Mouse (Mus musculus): Measurements from ENCODE around the gene Ror1.

Gene Ror1

GRCm38 (mm10) chr4:100311775-100312537 is 216.4 kb downstream of the Ror1 start:
- no peak for DNase-seq (ENCODE audit: low read depth, low spot score)

GRCm38 (mm10) chr4:100315066-100315465 is 219.5 kb downstream of the Ror1 start:
- no peak for DNase-seq (ENCODE audit: low read depth, low spot score)

- DNase-seq (ENCODE audit: low read depth, low spot score): peak; percentile 66
Measured at GRCm38 (mm10) chr4:100321758-100322157, 226.2 kb downstream of the Ror1 start.

GRCm38 (mm10) chr4:100324719-100325515 is 229.3 kb downstream of the Ror1 start:
- peak; percentile 25 for DNase-seq (ENCODE audit: low read depth, low spot score)

GRCm38 (mm10) chr4:100328361-100328970 is 232.9 kb downstream of the Ror1 start:
- no peak for DNase-seq (ENCODE audit: low read depth, low spot score)

DNA sequence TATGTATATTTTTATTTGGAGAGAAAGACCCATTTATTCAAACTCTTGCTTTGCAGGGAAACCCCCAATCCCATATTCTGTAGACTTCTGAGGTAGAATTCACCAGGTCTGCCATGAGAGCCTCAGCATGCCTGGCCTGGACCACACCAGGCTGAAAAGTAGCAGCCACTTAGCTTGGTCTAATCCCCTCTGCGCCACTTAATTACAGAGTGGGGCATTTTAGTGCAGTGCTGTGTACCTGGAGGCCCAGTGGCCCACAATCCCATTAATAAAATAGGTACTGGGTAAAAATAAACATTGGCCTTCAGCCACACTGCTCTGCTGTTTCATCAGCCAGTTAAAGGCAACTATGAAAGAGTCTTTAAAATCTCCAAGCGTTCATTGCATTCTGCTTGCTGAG is 239.6 kb downstream of the Ror1 start:
- no peak for DNase-seq (ENCODE audit: low read depth, low spot score)

DNA sequence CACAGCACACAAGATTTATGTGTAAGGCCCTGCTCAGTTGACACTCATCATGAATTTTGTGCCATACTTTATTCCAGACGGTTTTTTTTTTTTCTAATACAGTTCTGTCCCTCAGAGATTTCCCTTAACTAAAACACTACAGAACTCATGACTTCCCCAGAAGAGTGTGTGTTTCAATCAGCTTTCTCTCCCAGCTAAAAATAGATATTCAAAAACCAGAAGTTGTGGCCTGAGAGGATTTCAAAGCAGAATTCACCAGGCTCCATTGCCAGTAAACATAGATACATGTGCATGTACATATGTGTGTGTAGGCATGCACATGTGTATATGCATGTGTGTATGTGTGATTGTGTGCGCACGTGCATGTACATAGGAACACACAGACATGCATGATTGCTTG is 252.2 kb downstream of the Ror1 start:
- DNase-seq (ENCODE audit: low read depth, low spot score): no peak

GRCm38 (mm10) chr4:100350106-100350795 is 254.7 kb downstream of the Ror1 start:
- no peak for DNase-seq (ENCODE audit: low read depth, low spot score)

GRCm38 (mm10) chr4:100351797-100352290 is 256.3 kb downstream of the Ror1 start:
- no peak for DNase-seq (ENCODE audit: low read depth, low spot score)

GRCm38 (mm10) chr4:100355566-100355965 is 260.0 kb downstream of the Ror1 start:
- peak; percentile 37 for DNase-seq (ENCODE audit: low read depth, low spot score)

GRCm38 (mm10) chr4:100357881-100358589 is 262.4 kb downstream of the Ror1 start:
- DNase-seq (ENCODE audit: low read depth, low spot score): no peak

DNA sequence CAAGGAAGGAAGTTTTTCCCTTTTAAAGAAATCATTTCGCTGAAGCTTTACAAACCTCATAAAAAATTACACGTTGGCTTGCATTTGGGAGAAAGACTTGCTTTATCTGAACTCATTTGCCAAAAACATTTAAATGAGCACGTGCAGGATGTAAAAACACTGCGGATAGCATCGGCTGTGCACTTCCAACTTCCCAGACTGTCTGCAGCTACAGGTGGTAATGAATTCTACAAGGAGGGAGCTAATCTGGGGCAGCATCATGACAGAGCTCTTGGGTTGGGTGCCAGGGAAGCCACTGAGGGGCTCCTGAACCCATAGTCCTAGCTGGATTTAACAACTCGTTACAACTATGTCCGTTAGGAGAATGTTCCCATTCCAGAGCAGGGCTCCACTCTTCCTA is 268.1 kb downstream of the Ror1 start:
- no peak for DNase-seq (ENCODE audit: low read depth, low spot score)

DNA sequence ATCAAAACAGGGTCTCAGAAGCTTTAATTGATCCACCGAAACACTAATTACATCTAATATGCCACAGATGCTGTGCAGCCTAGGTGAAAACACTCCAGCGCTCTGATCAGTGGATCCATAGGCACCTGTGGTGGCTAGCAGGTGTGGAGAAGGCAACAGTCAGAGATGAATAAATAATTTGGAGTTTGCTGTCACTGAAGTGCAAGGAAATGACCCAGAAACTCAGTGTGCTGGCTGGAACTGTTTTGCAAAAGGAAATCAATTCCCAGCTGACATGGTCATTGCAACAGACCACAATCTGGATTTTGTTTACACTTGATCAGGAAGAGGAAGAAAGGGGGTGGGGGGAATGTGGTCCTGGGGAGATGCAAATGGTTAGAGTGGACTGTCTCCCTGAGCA is 273.1 kb downstream of the Ror1 start:
- DNase-seq (ENCODE audit: low read depth, low spot score): no peak

DNA sequence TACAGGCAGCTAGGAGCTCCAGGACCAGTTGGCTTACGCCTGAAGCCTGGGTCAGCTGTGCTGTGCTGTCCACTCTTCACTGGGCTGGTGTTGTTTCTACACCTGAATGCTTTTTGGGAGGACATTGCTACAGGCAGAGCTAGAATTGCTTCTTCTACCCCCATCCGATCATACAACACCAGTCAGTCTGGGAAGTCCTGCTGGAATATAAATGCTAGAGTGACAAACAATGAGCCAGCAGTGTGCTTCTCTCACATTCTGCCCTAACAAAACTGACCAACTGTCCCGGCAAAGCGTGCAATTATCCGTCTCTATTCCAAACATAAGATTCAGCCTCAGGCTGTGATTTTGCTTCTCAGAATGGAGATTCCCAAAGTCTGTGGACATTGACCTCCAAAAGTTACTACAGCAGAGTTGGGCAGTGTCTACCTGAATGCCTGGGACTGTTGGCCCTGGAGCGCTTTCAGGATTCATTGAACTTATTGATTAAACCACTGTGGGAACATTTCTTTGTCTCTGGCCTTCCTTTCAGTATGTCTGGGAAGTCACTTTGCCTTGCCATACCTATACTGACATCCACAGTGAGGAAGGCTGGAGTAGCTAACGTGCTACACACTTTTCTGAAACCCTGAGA is 274.1 kb downstream of the Ror1 start:
- DNase-seq (ENCODE audit: low read depth, low spot score): no peak

- no peak for DNase-seq (ENCODE audit: low read depth, low spot score)
Measured at GRCm38 (mm10) chr4:100372806-100373205, 277.2 kb downstream of the Ror1 start.

DNA sequence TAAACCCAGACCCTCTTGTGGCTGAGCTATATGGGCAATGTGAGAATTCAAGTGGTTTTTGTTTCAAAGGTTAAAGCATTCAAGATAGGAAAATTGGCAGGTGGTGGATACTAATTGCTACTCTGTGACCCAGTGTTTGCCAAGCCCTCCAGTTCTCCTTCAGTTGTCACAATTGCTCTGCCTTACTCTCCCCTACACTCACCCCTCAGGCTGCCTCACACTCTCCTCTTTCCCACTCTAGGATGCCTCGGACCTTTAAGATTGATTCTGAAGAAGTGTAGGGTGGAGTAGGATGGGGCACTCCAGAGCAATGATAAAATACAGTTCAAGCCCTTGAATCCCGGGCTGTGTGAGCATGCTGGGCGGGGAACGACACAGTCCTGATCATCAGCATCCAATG is 278.2 kb downstream of the Ror1 start:
- DNase-seq (ENCODE audit: low read depth, low spot score): no peak

GRCm38 (mm10) chr4:100375286-100375685 is 279.7 kb downstream of the Ror1 start:
- no peak for DNase-seq (ENCODE audit: low read depth, low spot score)

DNA sequence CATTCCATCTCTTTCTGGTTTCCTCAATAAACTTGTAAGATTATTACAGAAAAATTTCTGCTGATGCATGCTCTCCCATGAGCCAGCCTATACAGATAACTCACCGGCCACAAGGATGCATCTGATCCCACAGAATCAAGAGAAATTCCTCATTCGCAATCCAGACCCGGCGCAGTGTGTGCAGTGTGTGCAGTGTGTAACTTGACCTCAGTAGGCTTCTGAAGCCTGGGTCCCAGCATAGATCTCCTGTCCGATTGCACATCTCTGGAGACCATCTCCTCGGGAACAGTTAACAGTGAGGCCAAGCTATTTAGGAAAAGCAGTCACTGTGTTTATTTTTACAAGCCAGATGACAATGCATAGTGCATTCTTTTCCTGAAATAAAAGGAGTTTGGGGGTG is 280.6 kb downstream of the Ror1 start:
- peak; percentile 29 for DNase-seq (ENCODE audit: low read depth, low spot score)

DNA sequence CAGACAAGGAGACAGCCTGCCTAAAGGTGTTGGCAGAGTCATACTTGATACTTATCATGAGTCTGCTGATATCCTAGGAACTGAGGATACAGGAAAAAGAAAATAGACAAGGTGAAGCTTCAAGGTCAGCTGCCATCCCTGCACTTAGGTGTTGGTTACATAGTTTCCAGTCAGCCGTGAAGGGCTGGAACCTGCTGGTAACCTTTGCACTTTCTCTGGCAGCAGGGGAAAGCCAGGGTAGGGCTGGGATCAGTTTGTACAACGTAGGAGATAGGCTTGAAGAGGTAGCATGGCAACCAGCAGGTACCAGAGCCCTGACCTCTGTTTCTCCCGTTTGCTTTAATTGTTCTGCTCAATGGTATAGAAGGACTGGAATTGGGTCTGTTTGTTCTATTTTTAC is 281.6 kb downstream of the Ror1 start:
- DNase-seq (ENCODE audit: low read depth, low spot score): no peak

DNA sequence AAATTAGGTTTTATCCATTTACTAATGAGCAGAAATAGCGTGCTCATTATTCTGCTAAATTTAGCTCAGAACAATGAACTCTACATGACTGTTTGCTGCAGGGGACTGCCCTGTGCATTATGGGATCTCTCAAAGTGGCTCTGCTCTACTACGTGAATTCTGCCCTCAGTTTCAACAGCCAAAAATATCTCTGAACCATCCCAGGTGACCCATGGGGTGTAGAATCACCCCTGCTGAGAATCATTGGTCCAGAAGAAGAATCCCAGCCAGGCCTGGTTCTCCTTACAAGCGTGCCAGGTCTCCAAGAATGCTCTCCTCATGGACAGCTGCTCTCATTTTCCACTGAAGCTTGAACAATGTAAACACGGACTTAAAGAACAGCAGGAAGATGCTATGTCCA is 282.4 kb downstream of the Ror1 start:
- DNase-seq (ENCODE audit: low read depth, low spot score): no peak

- DNase-seq (ENCODE audit: low read depth, low spot score): no peak
Measured at GRCm38 (mm10) chr4:100381760-100382159, 286.2 kb downstream of the Ror1 start.

Measured in mesoderm, embryonic 11.5 days (tissue).